Mouse (Mus musculus): ENCODE results near the gene Qk.

Qk gene

GRCm38 (mm10) chr17:10325921-10326320 is 6.3 kb upstream of the Qk start:
- no peak for DNase-seq

- no peak for DNase-seq
Measured at GRCm38 (mm10) chr17:10321754-10322153, 2.1 kb upstream of the Qk start.

GRCm38 (mm10) chr17:10321092-10321491 is 1.4 kb upstream of the Qk start:
- DNase-seq: no peak

GRCm38 (mm10) chr17:10320456-10320790 is 769 bp upstream of the Qk start:
- DNase-seq: no peak

- no peak for DNase-seq
Measured at GRCm38 (mm10) chr17:10319431-10319684, 296 bp downstream of the Qk start.

- peak; percentile 73 to 79 for DNase-seq
Measured at GRCm38 (mm10) chr17:10318561-10319430, 858 bp downstream of the Qk start.

- DNase-seq: peak; percentile 59 to 62
Measured at GRCm38 (mm10) chr17:10317981-10318551, 1.6 kb downstream of the Qk start.

- DNase-seq: peak; percentile 78 to 80
Measured at GRCm38 (mm10) chr17:10317186-10317585, 2.5 kb downstream of the Qk start.

- no peak for DNase-seq
Measured at GRCm38 (mm10) chr17:10316446-10316845, 3.2 kb downstream of the Qk start.

GRCm38 (mm10) chr17:10310046-10310445 is 9.6 kb downstream of the Qk start:
- no peak for DNase-seq

GRCm38 (mm10) chr17:10309135-10309623 is 10.5 kb downstream of the Qk start:
- DNase-seq: no peak

- no peak for DNase-seq
Measured at GRCm38 (mm10) chr17:10306424-10306823, 13.2 kb downstream of the Qk start.

- DNase-seq: no peak
Measured at GRCm38 (mm10) chr17:10304001-10304400, 15.7 kb downstream of the Qk start.

GRCm38 (mm10) chr17:10300968-10301795 is 18.5 kb downstream of the Qk start:
- no peak for DNase-seq

GRCm38 (mm10) chr17:10299396-10299795 is 20.3 kb downstream of the Qk start:
- no peak for DNase-seq

- no peak for DNase-seq
Measured at GRCm38 (mm10) chr17:10292520-10292919, 27.1 kb downstream of the Qk start.

GRCm38 (mm10) chr17:10284772-10285171 is 34.9 kb downstream of the Qk start:
- no peak for DNase-seq

- no peak for DNase-seq
Measured at GRCm38 (mm10) chr17:10279532-10279931, 40.1 kb downstream of the Qk start.

GRCm38 (mm10) chr17:10269518-10269917 is 50.1 kb downstream of the Qk start:
- no peak for DNase-seq

- DNase-seq: no peak
Measured at GRCm38 (mm10) chr17:10268468-10268867, 51.2 kb downstream of the Qk start.

- DNase-seq: no peak
Measured at GRCm38 (mm10) chr17:10266207-10266606, 53.4 kb downstream of the Qk start.

- DNase-seq: no peak
Measured at GRCm38 (mm10) chr17:10251252-10251958, 68.2 kb downstream of the Qk start.

- DNase-seq: no peak
Measured at GRCm38 (mm10) chr17:10240081-10240480, 79.6 kb downstream of the Qk start.

Data from cerebellum, postnatal 14 days (tissue).